Comparison of ENCODE assay signal across 11 mouse cellular contexts in the genomic region with DNA sequence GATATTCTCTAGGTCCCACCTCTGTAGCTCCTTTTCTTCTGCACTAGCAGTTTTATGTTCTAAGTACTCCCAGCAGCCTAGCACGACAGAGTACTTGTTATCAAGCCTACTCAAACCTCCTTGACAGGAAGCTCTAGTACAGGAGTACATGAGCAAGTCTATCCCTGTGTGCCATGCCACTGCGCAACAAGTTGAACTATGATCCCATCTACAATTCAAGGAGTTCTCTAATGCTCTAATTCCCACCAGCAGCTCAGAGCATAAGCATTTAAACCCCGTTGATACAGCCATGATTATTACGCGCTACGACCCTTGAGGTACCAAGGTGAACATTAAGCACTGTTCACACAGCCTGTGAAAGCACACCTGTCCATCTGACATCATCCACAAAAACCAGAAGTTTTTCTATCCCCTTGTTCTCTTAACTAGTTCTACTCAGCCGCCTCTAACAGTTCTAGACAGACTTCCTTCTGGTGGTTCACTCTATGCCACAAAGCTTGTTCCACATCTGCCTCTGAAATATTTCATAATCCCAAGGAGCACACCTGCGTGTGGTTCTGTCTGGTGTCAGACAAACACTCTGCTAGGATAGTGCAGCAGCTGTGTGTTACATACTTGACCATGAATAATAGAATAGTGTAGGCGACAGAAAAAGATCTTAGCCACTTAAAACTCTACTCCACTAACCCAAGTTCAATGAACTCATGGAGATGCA. TPM values are rescaled to one million over a fixed set of nuclear protein-coding genes. Genes with fewer than 3 reads are reported as not detected.
A peak's percentile ranks its signal among the peaks of the same experiment; 100 is the strongest.
DNase-seq lines count a peak whose midpoint lies in the region; ATAC-seq and TF ChIP-seq lines count a peak whose summit lies in the region.
"Had no signal": no experiment of that assay in that cellular context is flagged by ENCODE, and none has a peak within 500 bp of the region (broad histone marks: within the 10 kb centered on the region; RNA-seq: fewer than 3 reads in every experiment).

No protein-coding gene starts in this region.

- ATAC-seq in kidney, embryonic 15.5 days (replicated peaks; ENCODE audit: low FRiP score): no peak
- ATAC-seq: midbrain, embryonic 15.5 days had no signal

- no peak for DNase-seq in gastrocnemius, adult 2 months
- no peak for DNase-seq in gastrocnemius, postnatal 4 days (ENCODE audit: low spot score in 2 of 2)
- no peak for DNase-seq in kidney, adult 18-20 months
- DNase-seq in thymus, postnatal 25 days: peak; percentile 12
- no peak for DNase-seq in thymus, postnatal 10 days (ENCODE audit: low spot score in 2 of 2)
- DNase-seq in left cerebral cortex, postnatal 25 days (ENCODE audit: low spot score in 2 of 2): no peak
- DNase-seq in spleen, postnatal 4 days (ENCODE audit: low spot score in 2 of 2): no peak
- DNase-seq: lung, embryonic 14.5 days had no signal

- no peak overlapping the region for H3K4me2 ChIP-seq in kidney, embryonic 15.5 days
- H3K4me2 ChIP-seq: hindbrain, embryonic 12.5 days; lung, embryonic 14.5 days; midbrain, embryonic 15.5 days had no signal

- TF ChIP-seq CTCF in gastrocnemius, adult 2 months (IDR thresholded peaks at IDR 0.05): no peak

- H3K4me1 ChIP-seq in kidney, embryonic 15.5 days: peaks cover 40% of the 10 kb centered on the region

- H3K9me3 ChIP-seq in kidney, embryonic 15.5 days (replicated peaks): no peaks in the 10 kb centered on the region
- H3K9me3 ChIP-seq: hindbrain, embryonic 12.5 days; midbrain, embryonic 15.5 days had no signal

- H3K9ac ChIP-seq in kidney, embryonic 15.5 days: no peak overlapping the region
- H3K9ac ChIP-seq: hindbrain, embryonic 12.5 days; lung, embryonic 14.5 days; midbrain, embryonic 15.5 days had no signal

- intact Hi-C loops in gastrocnemius, adult 2 months (cut with DNase I): no loop called here
- intact Hi-C loops in left cerebral cortex, postnatal 25 days (cut with DNase I): no loop called here

- H3K27ac ChIP-seq in gastrocnemius, adult 2 months: peak overlapping the region; percentile 48
- 0 out of 2 replicates have a peak overlapping the region, but pooled peaks have one; percentile 15 for H3K27ac ChIP-seq in kidney, embryonic 15.5 days
- H3K27ac ChIP-seq: hindbrain, embryonic 12.5 days; midbrain, embryonic 15.5 days had no signal

- no peaks in the 10 kb centered on the region for H3K36me3 ChIP-seq in kidney, embryonic 15.5 days
- H3K36me3 ChIP-seq: hindbrain, embryonic 12.5 days; midbrain, embryonic 15.5 days had no signal

- 74% methylated on average over 9 of the region's 9 CpGs for WGBS in kidney, embryonic 15.5 days

- no peak overlapping the region for H3K4me3 ChIP-seq in gastrocnemius, adult 2 months
- no peak overlapping the region for H3K4me3 ChIP-seq in kidney, embryonic 15.5 days (replicated peaks)
- H3K4me3 ChIP-seq: hindbrain, embryonic 12.5 days; midbrain, embryonic 15.5 days had no signal

- no peaks in the 10 kb centered on the region for H3K27me3 ChIP-seq in kidney, embryonic 15.5 days
- H3K27me3 ChIP-seq: hindbrain, embryonic 12.5 days; midbrain, embryonic 15.5 days had no signal

RNA-seq across cellular contexts. Expression of a gene that starts 16.2 kb away (rescaled TPM):
- total RNA-seq in gastrocnemius, adult 2 months (2021): 10 to 100 TPM; 64.1 to 71.9 TPM
- total RNA-seq in gastrocnemius, postnatal 4 days (2021): 10 to 100 TPM; 66.3 to 70.2 TPM
- polyA plus RNA-seq in kidney, embryonic 15.5 days (2015; fragmentation: Nextera tagmentation; extraction: Ambion mirVana): 204 and 221 TPM in 2 replicates
- 100 to 1,000 TPM; 124 to 131 TPM for total RNA-seq in left cerebral cortex, postnatal 25 days (2021)
